Mouse (Mus musculus) T-helper 17 cell (primary cell): ENCODE measurements around the gene Dnah12.
"Not testable (repeated sequence)": the region's sequence is repeated elsewhere in the genome, so short reads cannot be mapped to it uniquely, and the experiment has no call there.

Source experiments
- in situ Hi-C, 2 experiments: fragments of 300-600 bp; cut with MboI, MseI; formaldehyde crosslinking; loops; 1 replicate in 1 of 2; 2 replicates in 1 of 2; pipeline ENCODE4 v1.15.1; 2025; ENCODE audit warnings: high pct_unique_total_duplicates in 2 of 2

Dnah12 gene

GRCm38 (mm10) chr14:26878756-26879155 lies 185.7 kb downstream of the Dnah12 start:
- in situ Hi-C loops, result no loop called here

DNA sequence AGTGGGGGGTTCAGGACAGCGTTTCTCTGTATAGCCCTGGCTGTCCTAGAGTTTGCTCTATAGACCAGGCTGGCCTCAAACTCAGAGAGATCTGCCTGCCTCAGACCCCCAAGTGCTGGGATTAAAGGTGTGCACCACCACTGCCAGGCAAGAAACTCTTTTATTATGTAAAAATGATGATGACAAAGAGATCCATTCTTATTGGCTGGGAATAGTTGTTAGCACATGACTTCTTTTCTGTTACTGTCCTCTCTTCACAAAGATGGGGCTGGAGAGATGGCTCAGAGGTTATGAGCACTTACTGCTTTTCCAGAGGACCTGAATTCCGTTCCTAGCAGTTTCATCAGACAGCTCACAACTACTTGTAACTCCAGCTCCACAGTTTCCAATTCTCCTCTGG lies 186.9 kb downstream of the Dnah12 start:
- in situ Hi-C loops, result no loop called here

DNA sequence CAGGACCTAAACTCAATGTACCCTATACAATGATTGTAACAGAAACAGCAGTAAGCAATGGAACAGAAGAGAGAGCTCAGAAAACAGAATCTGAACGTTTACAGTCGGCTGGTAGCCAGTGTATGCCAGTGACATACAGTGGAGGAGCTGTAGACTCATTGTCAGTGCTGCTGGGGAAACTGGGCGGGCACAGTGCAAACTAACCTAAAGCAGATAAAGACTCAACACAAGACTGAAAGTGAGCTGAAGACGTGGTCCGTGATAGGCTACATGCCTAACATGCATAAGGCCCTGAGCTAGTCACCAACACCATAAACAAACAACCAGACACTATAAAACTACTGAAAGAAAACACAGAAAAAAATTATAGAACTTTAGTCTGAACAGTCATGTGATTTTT lies 188.6 kb downstream of the Dnah12 start:
- in situ Hi-C loops, result no loop called here

GRCm38 (mm10) chr14:26887244-26887643 lies 194.2 kb downstream of the Dnah12 start:
- in situ Hi-C loops, result no loop called here

GRCm38 (mm10) chr14:26890777-26891176 lies 197.7 kb downstream of the Dnah12 start:
- in situ Hi-C loops, result no loop called here

- in situ Hi-C loops, result no loop called here
These were observed 201.3 kb downstream of the Dnah12 start, which contains the start of gene Asb14 for GRCm38 (mm10) chr14:26894392-26894791. Gene Asb14 (plus strand): TSS chr14:26894557.

GRCm38 (mm10) chr14:26899490-26899889 lies 206.4 kb downstream of the Dnah12 start:
- in situ Hi-C loops, result no loop called here

DNA sequence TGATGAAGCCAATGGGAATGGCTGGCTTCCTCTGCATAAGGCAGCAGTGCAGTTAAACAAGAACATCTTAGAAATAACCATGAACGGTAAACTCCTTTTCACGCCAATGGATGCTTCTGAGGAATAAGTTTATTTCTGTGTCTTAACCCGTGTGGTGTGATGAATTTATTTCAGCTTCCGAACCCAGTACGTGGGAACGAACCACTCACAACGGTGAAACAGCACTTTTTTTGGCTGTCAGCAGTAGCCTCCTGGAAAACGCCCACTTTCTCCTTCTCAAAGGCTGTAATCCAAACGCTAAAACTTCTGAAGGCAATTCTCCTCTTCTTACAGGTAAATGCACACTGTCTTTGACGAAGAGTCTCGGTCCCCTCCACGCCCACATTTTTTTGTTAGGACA lies 207.8 kb downstream of the Dnah12 start:
- in situ Hi-C loops, result no loop called here

DNA sequence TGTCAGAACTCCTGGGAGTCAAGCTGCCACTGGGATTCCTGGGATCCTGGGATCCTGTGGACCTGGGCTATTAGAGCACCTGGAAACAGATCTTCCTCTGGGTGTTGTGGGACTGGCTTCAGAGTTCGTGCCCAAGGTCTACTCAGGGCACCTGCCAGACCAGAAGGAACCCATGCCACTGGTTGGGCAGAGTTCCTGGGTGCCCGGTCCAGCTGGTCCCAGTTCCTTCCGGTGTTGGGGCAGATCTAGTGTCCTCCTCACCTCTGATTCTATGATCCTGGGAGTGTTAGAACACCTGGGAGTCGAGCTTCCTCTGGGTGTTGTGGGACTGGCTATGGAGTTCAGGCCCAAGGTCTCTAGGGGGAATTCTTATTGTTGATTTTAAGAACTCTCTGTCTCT lies 214.3 kb downstream of the Dnah12 start:
- in situ Hi-C loops, result no loop called here

- in situ Hi-C loops, result not testable (repeated sequence)
These were observed 217.4 kb downstream of the Dnah12 start for GRCm38 (mm10) chr14:26910461-26910860.

GRCm38 (mm10) chr14:26911201-26911600 lies 218.1 kb downstream of the Dnah12 start:
- in situ Hi-C loops, result no loop called here

- in situ Hi-C loops, result no loop called here
These were observed 218.8 kb downstream of the Dnah12 start for GRCm38 (mm10) chr14:26911826-26912225.

GRCm38 (mm10) chr14:26913681-26914268 lies 220.7 kb downstream of the Dnah12 start:
- in situ Hi-C loops, result no loop called here

- in situ Hi-C loops, result no loop called here
These were observed 226.2 kb downstream of the Dnah12 start for GRCm38 (mm10) chr14:26919310-26919709.

GRCm38 (mm10) chr14:26923702-26924421 lies 230.8 kb downstream of the Dnah12 start:
- in situ Hi-C loops, result no loop called here

DNA sequence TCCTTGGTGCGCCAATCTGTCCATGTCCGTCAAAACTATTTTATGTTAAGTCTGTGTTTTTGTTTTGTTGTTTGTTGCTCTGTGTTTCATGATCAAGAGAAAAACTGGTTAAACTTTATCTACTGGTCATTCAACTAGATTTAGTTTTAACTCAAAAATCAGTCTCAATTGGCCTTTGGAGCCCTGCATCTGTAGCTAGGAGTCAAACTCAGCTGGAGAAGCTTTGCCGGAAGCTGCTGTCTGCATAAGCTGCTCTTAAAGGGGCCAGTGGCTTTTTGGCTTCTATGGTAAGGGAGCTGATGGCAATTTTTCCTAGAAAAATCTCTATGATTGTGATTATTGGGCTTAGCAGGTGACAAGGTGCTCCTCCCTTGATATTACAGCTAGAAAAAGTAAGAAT lies 241.8 kb downstream of the Dnah12 start:
- in situ Hi-C loops, result loop anchor here in 1 of 2 experiments (5.0 kb wide), 1 partner anchor 32 kb away; no protein-coding TSS in a partner anchor

DNA sequence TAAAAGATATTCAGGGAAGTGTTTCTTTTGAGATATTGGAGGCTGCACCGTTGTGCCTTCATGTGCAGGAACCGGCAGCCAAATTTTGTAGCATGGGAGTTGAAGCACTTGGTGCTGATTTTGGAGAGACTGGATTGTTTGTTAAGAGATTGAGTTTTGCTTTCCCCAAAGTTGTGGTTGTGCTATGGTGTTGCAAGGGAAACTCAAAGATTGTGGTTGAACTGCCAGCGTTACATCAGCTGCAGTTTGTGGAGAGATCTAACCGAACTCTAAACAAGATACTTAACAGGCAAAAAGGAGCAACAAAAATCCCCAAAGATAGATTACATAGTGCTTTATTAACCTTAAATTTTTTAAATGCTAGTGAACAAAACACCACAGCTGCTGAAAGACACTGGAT lies 242.5 kb downstream of the Dnah12 start:
- in situ Hi-C loops, result no loop called here
